Mouse (Mus musculus) neural tube, embryonic 12.5 days (tissue): ENCODE measurements around the gene Lin52. TPM values are rescaled to one million over a fixed set of nuclear protein-coding genes. Genes with fewer than 3 reads are reported as not detected.

Experiments used
- ATAC-seq: fragments of 200-750 bp; cut with Nextera tagmentation; 2 replicates; pipeline ENCODE4 v1.8.0; 2017; ENCODE audit warnings: low read depth, mild to moderate bottlenecking, moderate TSS enrichment, moderate library complexity; ENCODE audit not compliant: low FRiP score
- H3K27ac ChIP-seq: fragments of 300-500 bp; sonication (generic); 2 replicates; pipeline ENCODE4 v1.5.1; 2016
- H3K27me3 ChIP-seq: fragments of 300-500 bp; sonication (generic); replicated peaks from 2 replicates; pipeline ENCODE4 v1.6.1; 2016; ENCODE audit warnings: mild to moderate bottlenecking
- H3K36me3 ChIP-seq: fragments of 300-500 bp; sonication (generic); 2 replicates; pipeline ENCODE4 v1.6.1; 2016; ENCODE audit warnings: mild to moderate bottlenecking
- H3K4me1 ChIP-seq: fragments of 300-500 bp; sonication (generic); 2 replicates; pipeline ENCODE4 v1.6.1; 2016
- H3K4me2 ChIP-seq: fragments of 300-500 bp; sonication (generic); replicated peaks from 2 replicates; pipeline ENCODE4 v1.6.1; 2016; ENCODE audit warnings: mild to moderate bottlenecking
- H3K4me3 ChIP-seq: fragments of 300-500 bp; sonication (generic); 2 replicates; pipeline ENCODE4 v1.5.1; 2016
- H3K9ac ChIP-seq: fragments of 300-500 bp; sonication (generic); 2 replicates; pipeline ENCODE4 v1.6.1; 2016; ENCODE audit warnings: mild to moderate bottlenecking
- H3K9me3 ChIP-seq: fragments of 300-500 bp; sonication (generic); 2 replicates; pipeline ENCODE4 v1.6.1; 2016; ENCODE audit warnings: mild to moderate bottlenecking
- WGBS: fragments of 180-500 bp; shearing (Covaris S2); methylation state at CpG from one replicate; pipeline ENCODE4 v1.1.7; 2016; 5-methylcytosine and 5-hydroxymethylcytosine counted together
- polyA plus RNA-seq: library from polyadenylated mRNA; unstranded; fragments of >200 nt; fragmentation: Nextera tagmentation; extraction: Ambion mirVana; gene quantifications from 2 replicates; pipeline ENCODE4 v1.2.1, GENCODE M21; 2016

The Lin52 gene
- polyA plus RNA-seq, 1 experiment from 2014 or later, result 33.1 TPM

DNA sequence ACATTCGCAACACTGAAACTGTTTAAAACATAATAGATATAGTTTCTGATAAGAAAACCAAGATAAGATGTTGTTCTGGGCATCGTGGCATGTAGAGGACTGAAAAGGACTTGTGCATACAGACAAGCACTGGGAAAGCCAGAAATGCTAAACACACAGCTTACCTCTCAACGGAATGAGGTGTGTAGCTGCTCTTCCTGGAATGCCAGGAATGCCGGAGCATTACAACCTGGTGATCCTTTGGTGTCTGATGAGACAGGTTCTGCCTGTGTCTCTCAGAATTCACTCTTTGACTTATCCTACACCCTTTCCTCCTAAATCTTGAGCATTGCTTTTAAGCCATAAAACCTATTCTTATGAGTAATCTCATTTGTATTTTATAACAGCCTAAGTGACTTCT is 8.7 kb upstream of the Lin52 start:
- 83% methylated on average over 4 of the region's 4 CpGs for WGBS
- no peak overlapping the region for H3K9ac ChIP-seq
- ATAC-seq, result no peak
- H3K4me1 ChIP-seq, result no peaks in the 10 kb centered on the region
- no peak overlapping the region for H3K27ac ChIP-seq
- H3K4me3 ChIP-seq, result no peak overlapping the region
- H3K4me2 ChIP-seq, result no peak overlapping the region
- H3K27me3 ChIP-seq, result no peaks in the 10 kb centered on the region
- no peaks in the 10 kb centered on the region for H3K36me3 ChIP-seq
- H3K9me3 ChIP-seq, result no peaks in the 10 kb centered on the region

DNA sequence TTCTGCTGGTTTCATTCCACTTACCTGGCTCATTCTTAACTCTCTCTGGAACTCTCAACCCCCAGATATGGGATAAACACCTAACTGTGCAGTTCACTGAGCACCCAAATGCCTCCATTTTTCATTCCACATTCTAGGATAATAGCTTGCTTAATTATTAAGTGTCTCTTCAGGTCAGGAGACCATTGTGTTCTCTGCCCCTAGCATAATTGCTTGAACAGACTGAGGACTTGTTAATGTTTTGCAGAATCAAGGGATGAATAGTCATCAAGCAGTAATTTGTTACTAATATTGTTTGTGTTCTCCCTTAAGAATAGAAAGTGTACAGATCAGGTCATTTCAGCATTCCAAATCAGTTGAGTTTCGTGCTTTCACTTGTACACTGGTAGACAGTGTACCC is 3.8 kb upstream of the Lin52 start:
- ATAC-seq, result no peak
- H3K36me3 ChIP-seq, result no peaks in the 10 kb centered on the region
- no peaks in the 10 kb centered on the region for H3K9me3 ChIP-seq
- WGBS, result 78% methylated on average over 1 of the region's 1 CpGs
- H3K27ac ChIP-seq, result no peak overlapping the region
- no peak overlapping the region for H3K9ac ChIP-seq
- H3K27me3 ChIP-seq, result no peaks in the 10 kb centered on the region
- H3K4me1 ChIP-seq, result peaks cover 12% of the 10 kb centered on the region
- no peak overlapping the region for H3K4me2 ChIP-seq
- no peak overlapping the region for H3K4me3 ChIP-seq

GRCm38 (mm10) chr12:84448181-84448580 is 3.0 kb upstream of the Lin52 start:
- ATAC-seq, result no peak
- Histone ChIP-seq H3K4me2 (no peak overlapping the region), H3K9ac (no peak overlapping the region), H3K27me3 (no peaks in the 10 kb centered on the region), H3K27ac (no peak overlapping the region), H3K4me3 (no peak overlapping the region), H3K4me1 (peaks cover 12% of the 10 kb centered on the region), H3K36me3 (no peaks in the 10 kb centered on the region), H3K9me3 (no peaks in the 10 kb centered on the region)
- WGBS, result 78% methylated on average over 6 of the region's 6 CpGs

DNA sequence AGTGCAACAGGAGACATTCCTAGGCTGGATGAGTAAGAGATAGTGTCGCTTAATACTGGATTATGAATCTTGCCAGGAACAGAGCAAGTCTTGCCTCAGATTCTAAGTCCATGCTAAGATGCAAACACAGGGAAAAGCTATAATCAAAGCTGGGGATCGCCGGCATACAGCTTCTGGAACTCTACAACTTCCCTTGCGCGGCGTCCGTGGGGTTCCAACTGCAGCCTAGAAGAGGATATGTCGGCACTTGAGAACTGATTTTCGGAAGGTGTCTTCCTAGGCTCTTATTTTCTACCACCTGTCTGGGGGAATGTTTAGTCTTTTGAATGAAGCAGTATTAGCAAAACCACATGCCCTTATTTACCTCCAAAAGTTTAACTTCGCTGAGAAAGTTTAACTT is 1.3 kb upstream of the Lin52 start:
- no peak for ATAC-seq
- 56% methylated on average over 10 of the region's 10 CpGs for WGBS
- no peaks in the 10 kb centered on the region for H3K36me3 ChIP-seq
- no peaks in the 10 kb centered on the region for H3K9me3 ChIP-seq
- peaks cover 12% of the 10 kb centered on the region for H3K4me1 ChIP-seq
- peak overlapping the region; percentile 45 for H3K9ac ChIP-seq
- peak overlapping the region; percentile 96 for H3K4me2 ChIP-seq
- no peak overlapping the region for H3K27ac ChIP-seq
- H3K27me3 ChIP-seq, result no peaks in the 10 kb centered on the region
- H3K4me3 ChIP-seq, result peak overlapping the region; percentile 66; the same call in 1 of the 2 replicates

DNA sequence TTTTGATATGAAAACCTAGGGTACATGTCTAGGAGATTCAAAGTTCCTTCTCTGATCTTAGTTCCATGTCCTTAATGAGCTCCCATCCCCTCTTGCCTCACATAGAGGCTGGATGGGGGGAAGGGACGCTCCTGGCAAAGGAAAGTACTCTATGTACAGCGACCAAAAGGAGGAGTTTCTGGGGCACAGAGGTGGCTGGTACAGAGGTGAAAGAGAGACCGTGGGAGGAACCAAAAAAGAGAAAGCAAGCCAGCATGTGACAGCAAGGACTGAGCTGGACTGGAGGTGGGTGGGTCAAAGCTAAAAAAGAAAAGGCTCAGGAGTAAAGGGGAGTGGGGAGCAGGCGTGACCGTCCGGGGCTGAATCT is 888 bp upstream of the Lin52 start:
- peak overlapping the region; percentile 45 for H3K9ac ChIP-seq
- H3K36me3 ChIP-seq, result no peaks in the 10 kb centered on the region
- ATAC-seq, result 0 out of 2 replicates have a peak, but pooled peaks have one; percentile 0
- peaks cover 12% of the 10 kb centered on the region for H3K4me1 ChIP-seq
- 0% methylated on average over 6 of the region's 6 CpGs for WGBS
- H3K27me3 ChIP-seq, result no peaks in the 10 kb centered on the region
- peak overlapping the region; percentile 96 for H3K4me2 ChIP-seq
- H3K27ac ChIP-seq, result no peak overlapping the region; the same call in 1 of the 2 replicates
- H3K9me3 ChIP-seq, result no peaks in the 10 kb centered on the region
- H3K4me3 ChIP-seq, result peak overlapping the region; percentile 66

GRCm38 (mm10) chr12:84451801-84452200 is 579 bp downstream of the Lin52 start:
- Histone ChIP-seq H3K36me3 (no peaks in the 10 kb centered on the region), H3K27ac (no peak overlapping the region), H3K27me3 (no peaks in the 10 kb centered on the region), H3K4me2 (peak overlapping the region; percentile 96), H3K9me3 (no peaks in the 10 kb centered on the region), H3K4me1 (peaks cover 12% of the 10 kb centered on the region), H3K9ac (peak overlapping the region; percentile 71), H3K4me3 (peak overlapping the region; percentile 66)
- WGBS, result 1% methylated on average over 11 of the region's 11 CpGs
- ATAC-seq, result no peak

GRCm38 (mm10) chr12:84456911-84457310 is 5.7 kb downstream of the Lin52 start:
- no peak for ATAC-seq
- Histone ChIP-seq H3K27ac (no peak overlapping the region), H3K4me1 (peaks cover 3% of the 10 kb centered on the region), H3K27me3 (no peaks in the 10 kb centered on the region), H3K9me3 (no peaks in the 10 kb centered on the region), H3K36me3 (peaks cover 27% of the 10 kb centered on the region), H3K4me3 (no peak overlapping the region), H3K4me2 (no peak overlapping the region), H3K9ac (no peak overlapping the region)
- WGBS, result 90% methylated on average over 3 of the region's 3 CpGs

- 59% methylated on average over 1 of the region's 1 CpGs for WGBS
- no peak overlapping the region for H3K4me2 ChIP-seq
- no peak overlapping the region for H3K4me3 ChIP-seq
- no peaks in the 10 kb centered on the region for H3K4me1 ChIP-seq
- no peaks in the 10 kb centered on the region for H3K27me3 ChIP-seq
- no peak for ATAC-seq
- H3K9ac ChIP-seq, result no peak overlapping the region
- no peaks in the 10 kb centered on the region for H3K9me3 ChIP-seq
- peaks cover 37% of the 10 kb centered on the region for H3K36me3 ChIP-seq
- no peak overlapping the region for H3K27ac ChIP-seq
Observed at GRCm38 (mm10) chr12:84459845-84460244, 8.6 kb downstream of the Lin52 start.

DNA sequence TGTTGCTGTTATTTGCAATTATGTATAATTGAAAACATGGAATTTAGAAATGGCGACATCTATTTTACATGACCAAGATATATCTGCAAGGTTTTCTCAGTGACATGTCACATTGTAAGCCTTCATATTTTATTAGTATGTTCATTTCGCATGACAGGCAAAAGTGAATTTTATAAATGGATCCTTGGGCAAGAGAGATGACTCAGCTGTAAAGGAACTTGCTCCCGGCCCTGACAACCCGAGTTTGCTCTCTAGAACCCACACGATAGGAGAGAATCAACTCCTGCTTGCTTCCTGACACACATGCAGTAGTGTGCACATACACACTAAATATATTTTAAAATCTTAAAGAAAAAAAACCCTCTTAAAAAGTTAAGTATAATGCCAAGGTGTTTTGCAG is 10.2 kb downstream of the Lin52 start:
- Histone ChIP-seq H3K4me3 (no peak overlapping the region), H3K4me1 (no peaks in the 10 kb centered on the region), H3K36me3 (peaks cover 38% of the 10 kb centered on the region), H3K4me2 (no peak overlapping the region), H3K9ac (no peak overlapping the region), H3K27ac (no peak overlapping the region), H3K27me3 (no peaks in the 10 kb centered on the region), H3K9me3 (no peaks in the 10 kb centered on the region)
- WGBS, result 92% methylated on average over 5 of the region's 5 CpGs
- ATAC-seq, result no peak

DNA sequence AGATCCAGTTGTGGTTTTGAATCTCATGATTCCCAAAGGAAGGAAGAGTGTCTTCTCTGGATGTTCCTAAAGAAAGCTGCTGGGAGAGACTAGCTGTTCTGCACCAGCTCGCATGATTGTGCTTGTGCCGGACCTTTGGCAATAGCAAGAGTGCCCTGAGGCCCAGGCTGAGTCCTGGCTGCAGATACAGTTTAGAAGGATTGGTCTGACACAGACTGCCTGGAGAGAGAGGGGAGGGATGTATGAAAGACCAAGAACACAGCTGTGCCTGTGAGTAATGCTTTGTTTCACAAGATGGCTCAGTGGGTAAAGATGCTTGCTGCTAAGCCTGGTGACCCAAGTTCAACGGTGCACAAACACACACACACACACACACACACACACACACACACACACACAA is 11.6 kb downstream of the Lin52 start:
- ATAC-seq, result no peak

DNA sequence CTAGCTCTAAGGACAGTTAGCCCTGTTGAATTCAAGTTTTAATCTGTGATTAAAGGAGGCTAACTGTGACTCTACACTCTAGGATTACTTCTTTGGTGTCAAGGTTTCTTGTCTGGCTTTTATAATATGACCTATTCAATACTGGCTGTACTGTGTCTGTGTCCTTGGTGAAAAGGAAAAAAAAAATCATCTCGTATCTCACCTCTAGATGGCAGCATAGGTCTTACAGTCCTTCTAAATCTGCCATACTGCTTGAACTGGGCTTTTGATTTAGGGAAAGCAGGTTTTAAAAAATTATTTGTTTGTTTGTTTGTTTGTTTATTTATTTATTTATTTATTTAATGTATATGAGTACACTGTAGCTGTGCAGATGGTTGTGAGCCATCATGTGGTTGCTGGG is 17.5 kb downstream of the Lin52 start:
- H3K4me2 ChIP-seq, result no peak overlapping the region
- WGBS, result 4% methylated on average over 1 of the region's 1 CpGs
- H3K9me3 ChIP-seq, result no peaks in the 10 kb centered on the region
- H3K27me3 ChIP-seq, result no peaks in the 10 kb centered on the region
- no peak overlapping the region for H3K4me3 ChIP-seq
- H3K27ac ChIP-seq, result no peak overlapping the region
- H3K36me3 ChIP-seq, result peaks cover 7% of the 10 kb centered on the region; the same call in 1 of the 2 replicates
- no peak for ATAC-seq
- no peak overlapping the region for H3K9ac ChIP-seq
- H3K4me1 ChIP-seq, result no peaks in the 10 kb centered on the region

More for the DNA sequence above, 11.6 kb downstream of the Lin52 start:
- Histone ChIP-seq H3K4me3 (no peak overlapping the region), H3K27ac (no peak overlapping the region), H3K4me1 (no peaks in the 10 kb centered on the region), H3K9ac (no peak overlapping the region), H3K4me2 (no peak overlapping the region), H3K27me3 (no peaks in the 10 kb centered on the region), H3K36me3 (peaks cover 34% of the 10 kb centered on the region), H3K9me3 (no peaks in the 10 kb centered on the region)
- 84% methylated on average over 3 of the region's 3 CpGs for WGBS

- Histone ChIP-seq H3K27me3 (no peaks in the 10 kb centered on the region), H3K9me3 (no peaks in the 10 kb centered on the region), H3K36me3 (0 out of 2 replicates have a peak, but pooled peaks cover 3% of the 10 kb centered on the region), H3K4me3 (no peak overlapping the region), H3K4me1 (no peaks in the 10 kb centered on the region), H3K27ac (no peak overlapping the region), H3K4me2 (no peak overlapping the region), H3K9ac (no peak overlapping the region)
- WGBS, result 91% methylated on average over 7 of the region's 7 CpGs
- no peak for ATAC-seq
Observed at GRCm38 (mm10) chr12:84478937-84479336, 27.7 kb downstream of the Lin52 start.

- no peak for ATAC-seq
- no peaks in the 10 kb centered on the region for H3K4me1 ChIP-seq
- H3K36me3 ChIP-seq, result no peaks in the 10 kb centered on the region
- H3K9ac ChIP-seq, result no peak overlapping the region
- H3K27me3 ChIP-seq, result peaks cover 3% of the 10 kb centered on the region; the same call in 1 of the 2 replicates
- 62% methylated on average over 2 of the region's 2 CpGs for WGBS
- no peak overlapping the region for H3K4me3 ChIP-seq
- H3K9me3 ChIP-seq, result no peaks in the 10 kb centered on the region
- no peak overlapping the region for H3K4me2 ChIP-seq
- H3K27ac ChIP-seq, result no peak overlapping the region
Observed at GRCm38 (mm10) chr12:84481251-84481650, 30.0 kb downstream of the Lin52 start.
